Mouse (Mus musculus): ENCODE measurements around the gene Med24.

Med24 gene

GRCm38 (mm10) chr11:98765421-98766309 lies 36.4 kb upstream of the Med24 start:
- DNase-seq (ENCODE audit: low read depth) = no peak

GRCm38 (mm10) chr11:98764746-98765145 lies 35.5 kb upstream of the Med24 start:
- DNase-seq (ENCODE audit: low read depth) = no peak

DNA sequence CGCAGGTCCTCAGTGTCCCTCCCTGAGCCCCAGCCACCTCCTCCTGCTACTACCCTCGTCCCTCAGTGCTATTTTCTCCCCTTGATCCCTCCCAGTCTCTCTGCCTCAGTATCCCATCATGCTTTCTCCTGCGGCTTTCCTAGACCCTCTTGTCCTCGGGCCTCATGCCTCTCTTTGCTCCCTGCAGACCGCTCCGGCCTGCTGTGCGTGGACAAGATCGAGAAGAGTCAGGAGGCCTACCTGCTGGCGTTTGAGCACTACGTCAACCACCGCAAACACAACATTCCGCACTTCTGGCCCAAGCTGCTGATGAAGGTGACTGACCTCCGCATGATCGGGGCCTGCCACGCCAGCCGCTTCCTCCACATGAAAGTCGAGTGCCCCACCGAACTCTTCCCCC lies 34.9 kb upstream of the Med24 start:
- DNase-seq (ENCODE audit: low read depth) = no peak

DNA sequence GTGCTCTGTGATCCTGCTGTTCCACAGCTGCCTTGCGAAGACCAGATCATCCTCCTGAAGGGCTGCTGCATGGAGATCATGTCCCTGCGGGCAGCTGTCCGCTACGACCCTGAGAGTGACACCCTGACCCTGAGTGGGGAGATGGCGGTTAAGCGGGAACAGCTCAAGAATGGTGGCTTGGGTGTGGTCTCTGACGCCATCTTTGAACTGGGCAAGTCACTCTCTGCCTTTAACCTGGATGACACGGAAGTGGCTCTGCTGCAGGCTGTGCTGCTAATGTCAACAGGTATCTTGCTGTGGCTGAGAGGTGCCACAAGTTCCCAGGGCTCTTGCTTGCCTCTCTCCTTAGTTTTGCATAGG lies 34.2 kb upstream of the Med24 start:
- no peak for DNase-seq (ENCODE audit: low read depth)

- peak; percentile 80 for DNase-seq (ENCODE audit: low read depth)
Observed at GRCm38 (mm10) chr11:98762756-98763501, 33.7 kb upstream of the Med24 start.

DNA sequence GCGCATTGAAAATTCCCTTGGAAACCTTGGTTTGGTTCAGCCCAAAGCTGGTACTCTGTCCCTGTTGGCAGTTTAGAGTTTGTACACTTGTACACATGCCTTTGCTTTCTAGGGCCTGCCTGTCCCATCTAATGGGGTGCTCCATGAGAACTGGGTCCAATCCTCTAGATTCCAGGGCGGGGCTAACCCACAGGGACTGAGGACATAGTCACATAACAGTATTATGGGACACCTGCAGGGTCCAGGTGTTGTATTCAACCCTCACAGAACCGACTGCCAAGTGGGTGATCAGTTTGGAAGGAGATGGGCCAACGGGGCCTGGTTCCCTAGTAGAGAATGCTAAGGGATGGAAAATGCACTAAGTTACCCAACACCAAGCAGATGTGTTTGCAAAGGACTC lies 32.7 kb upstream of the Med24 start:
- DNase-seq (ENCODE audit: low read depth) = no peak

- no peak for DNase-seq (ENCODE audit: low read depth)
Observed at GRCm38 (mm10) chr11:98756711-98757110, 27.5 kb upstream of the Med24 start.

- no peak for DNase-seq (ENCODE audit: low read depth)
Observed at GRCm38 (mm10) chr11:98755726-98756380, 26.6 kb upstream of the Med24 start.

DNA sequence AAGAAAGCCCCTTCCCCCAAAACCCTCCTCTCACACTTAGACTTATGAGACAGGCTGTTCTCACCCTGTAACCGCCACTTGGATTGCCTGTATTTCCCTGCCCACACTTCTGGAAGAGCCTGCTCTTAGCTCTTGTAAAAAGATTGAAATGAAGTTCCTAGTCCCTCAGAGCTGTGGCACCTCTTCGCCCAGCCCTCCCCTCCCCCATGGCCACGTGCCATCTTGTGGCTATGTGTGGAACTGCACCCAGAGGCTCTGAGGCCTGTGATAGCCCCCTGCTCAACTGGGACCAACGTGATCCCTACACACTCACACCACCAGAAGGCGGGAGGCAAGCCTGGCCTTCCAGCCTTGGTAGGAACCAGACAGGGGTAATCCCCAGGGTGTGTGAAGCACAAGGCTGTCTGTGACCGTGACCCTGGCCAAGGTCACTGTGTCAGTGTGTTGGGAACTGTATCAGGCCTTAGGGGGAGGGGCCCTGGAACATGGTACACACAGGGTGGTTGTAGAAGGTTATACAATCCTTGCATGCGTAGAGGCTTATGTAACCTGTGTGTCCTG lies 25.5 kb upstream of the Med24 start:
- DNase-seq (ENCODE audit: low read depth) = no peak

DNA sequence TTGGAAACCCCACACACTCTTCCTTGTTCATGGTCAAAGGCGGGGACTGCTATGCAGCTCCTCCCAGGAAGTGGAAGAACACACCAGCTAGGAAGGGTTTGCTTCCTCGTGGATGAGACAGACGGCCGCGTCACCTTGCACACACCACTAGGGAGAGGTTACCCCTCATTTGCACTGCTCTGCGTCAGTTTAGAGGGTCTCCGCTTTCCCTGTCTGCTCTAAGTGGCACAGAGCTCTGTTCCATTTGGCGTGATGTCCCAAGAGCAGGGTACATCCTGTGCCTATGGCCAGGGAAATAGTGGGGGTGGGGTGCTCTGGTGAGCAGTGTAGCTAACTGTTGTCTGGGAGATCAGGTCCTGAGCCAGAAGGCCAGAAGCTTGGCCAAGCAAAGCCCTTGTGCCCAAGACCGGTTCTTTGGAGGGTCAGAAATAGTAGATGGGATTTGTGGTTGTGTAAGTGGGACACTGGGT lies 25.0 kb upstream of the Med24 start:
- DNase-seq (ENCODE audit: low read depth) = no peak

- no peak for DNase-seq (ENCODE audit: low read depth)
Observed at GRCm38 (mm10) chr11:98753264-98753663, 24.0 kb upstream of the Med24 start.

- DNase-seq (ENCODE audit: low read depth) = no peak
Observed at GRCm38 (mm10) chr11:98752562-98753140, 23.4 kb upstream of the Med24 start.

GRCm38 (mm10) chr11:98751221-98751782 lies 22.1 kb upstream of the Med24 start:
- DNase-seq (ENCODE audit: low read depth) = no peak

DNA sequence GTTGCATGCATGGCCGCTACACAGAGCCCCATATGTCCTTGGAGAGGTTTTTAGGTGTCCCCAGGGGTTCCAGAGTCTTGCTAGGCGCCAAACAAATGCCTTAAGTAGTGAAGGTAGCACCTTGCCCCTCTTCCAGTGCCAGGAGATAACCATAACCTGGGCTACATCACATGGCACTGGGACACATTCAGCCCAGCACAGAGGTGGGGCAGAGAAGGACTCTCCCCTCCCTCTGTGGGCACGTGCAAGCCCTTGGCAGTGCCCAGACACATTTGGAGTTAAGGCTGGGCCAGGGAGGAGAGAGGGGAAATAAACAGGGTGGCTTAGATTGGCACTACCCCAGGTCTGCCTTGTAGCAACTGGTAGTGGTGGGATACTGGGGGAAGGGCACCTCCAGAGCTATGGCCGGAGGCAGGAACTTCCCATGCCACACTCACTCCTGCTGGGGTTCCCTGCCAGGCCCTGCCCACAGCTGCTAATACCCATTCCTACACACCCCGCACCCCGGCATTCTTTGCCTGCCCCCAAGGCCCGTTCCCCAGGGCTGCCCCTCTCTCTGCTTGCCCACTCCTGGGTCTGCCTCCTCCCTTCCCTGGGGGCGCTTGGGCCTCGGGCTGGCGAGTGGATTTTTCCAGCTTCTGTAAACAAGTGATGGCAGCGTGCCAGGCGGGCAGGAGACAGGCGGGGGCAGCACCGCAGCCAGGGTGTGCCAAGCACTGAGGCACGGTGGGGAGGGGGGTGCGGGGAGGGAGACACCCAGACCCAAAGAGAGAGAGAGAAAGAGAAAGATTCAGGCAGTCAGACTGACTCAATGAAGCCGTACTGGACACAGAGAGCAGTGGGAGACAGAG lies 21.3 kb upstream of the Med24 start:
- peak; percentile 78 for DNase-seq (ENCODE audit: low read depth)

DNA sequence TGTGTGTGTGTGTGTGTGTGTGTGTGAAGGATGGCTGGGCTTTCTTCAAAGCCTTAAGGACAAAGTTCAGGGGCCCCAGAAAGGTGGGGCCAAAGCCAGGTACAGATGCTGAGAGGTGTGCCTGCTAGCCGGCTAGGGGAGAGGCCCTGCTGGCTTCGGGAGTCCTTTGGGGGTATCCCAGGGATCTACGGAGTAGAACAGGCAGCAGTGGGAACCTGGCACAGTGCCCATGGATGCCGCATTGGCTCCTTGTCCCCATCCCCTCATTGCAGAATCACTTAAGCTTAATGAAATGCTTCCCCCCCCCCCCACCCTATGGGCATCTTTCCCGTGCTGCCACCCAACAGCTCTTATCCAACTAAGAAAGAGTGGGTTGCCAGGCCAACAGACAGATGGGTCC lies 20.5 kb upstream of the Med24 start:
- DNase-seq (ENCODE audit: low read depth) = no peak

- DNase-seq (ENCODE audit: low read depth) = no peak
Observed at GRCm38 (mm10) chr11:98748506-98749416, 19.5 kb upstream of the Med24 start.

DNA sequence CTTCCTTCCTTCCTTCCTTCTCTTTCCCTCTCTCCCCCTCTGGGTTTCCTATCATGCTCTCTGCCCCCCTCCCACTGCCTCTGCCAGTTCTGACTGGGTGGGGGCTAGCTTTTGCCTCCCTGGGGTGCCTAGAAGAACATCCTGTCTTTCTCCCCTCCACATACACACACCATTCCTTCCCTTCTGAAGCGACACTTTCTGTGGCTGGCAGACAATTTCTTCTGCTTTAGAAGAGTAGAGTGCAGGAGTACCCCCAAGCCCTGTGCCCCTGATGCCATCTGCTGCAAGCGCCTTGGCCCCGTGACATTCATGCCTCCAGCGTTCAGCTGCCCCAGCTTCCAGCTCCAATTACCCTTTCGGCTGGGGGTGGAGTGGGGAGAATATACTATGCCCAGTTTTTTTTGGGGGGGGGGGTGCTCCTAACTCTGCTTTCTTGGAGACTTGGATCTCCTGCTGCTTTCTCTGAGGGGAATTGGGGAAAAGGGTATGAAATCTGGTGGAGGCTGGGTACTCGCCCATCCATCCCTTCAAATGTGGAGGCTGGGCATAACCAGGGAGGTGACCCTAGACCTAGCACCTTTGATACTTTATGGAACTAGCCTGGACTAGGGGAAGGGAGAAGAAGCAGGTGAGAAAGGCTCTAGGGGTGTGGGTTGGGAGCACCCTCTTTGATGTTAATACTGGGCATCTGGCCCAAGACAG lies 18.7 kb upstream of the Med24 start:
- DNase-seq (ENCODE audit: low read depth) = no peak

DNA sequence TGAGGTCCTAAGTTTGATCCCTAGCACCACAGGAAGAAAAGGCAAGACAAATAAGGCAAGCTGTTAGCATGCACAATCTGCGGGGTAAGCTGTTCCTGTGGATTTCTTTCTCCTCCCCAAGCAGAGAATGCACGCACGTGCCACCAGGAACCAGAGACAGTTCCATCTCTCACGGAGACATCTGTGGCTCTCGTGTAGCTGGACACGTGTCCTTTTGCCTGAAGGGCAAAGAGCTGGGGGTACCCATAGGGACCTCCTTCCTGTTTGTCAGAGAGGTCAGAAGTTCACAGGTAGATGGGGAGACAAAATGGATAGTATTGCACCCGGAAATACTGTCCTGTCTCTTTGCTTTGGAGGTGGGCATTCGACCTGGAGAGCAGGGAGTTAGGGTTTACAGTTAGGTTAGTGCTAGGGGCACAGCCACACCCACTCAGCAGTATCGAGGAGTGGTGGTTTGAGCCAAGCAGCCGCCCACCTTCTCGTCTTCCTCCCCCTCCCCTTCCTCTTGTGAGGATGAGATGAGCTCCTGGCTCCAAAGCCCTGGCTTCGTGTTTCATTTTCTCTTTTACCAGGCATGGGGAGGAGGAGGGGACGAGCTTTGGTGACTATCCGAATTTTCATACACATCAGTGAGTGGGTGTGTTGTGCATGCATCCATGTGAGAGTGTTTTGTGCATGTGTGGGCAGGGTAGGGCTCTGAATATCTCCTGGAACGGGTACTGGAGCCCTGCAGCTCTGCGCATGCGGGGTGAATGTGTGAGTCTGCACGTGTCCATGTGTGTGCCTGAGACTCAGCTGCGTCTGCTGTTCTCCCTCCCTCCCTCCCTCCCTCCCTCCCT lies 17.8 kb upstream of the Med24 start:
- peak; percentile 72 for DNase-seq (ENCODE audit: low read depth)
